Mouse (Mus musculus): ENCODE data around the gene Ank2. TPM values are rescaled to one million over a fixed set of nuclear protein-coding genes. Genes with fewer than 3 reads are reported as not detected.
"Not testable (repeated sequence)": the region's sequence is repeated elsewhere in the genome, so short reads cannot be mapped to it uniquely, and the experiment has no call there.

Gene Ank2
- polyA plus RNA-seq, 1 experiment from 2014 or later: 40.4 TPM

- Histone ChIP-seq H3K36me3 (no peaks in the 10 kb centered on the region), H3K4me1 (peaks cover 12% of the 10 kb centered on the region), H3K27me3 (ENCODE audit: low read depth, poor library complexity, severe bottlenecking) (no peaks in the 10 kb centered on the region), H3K4me3 (no peak overlapping the region), H3K9me3 (replicated peaks) (no peaks in the 10 kb centered on the region), H3K27ac (replicated peaks) (no peak overlapping the region)
- no peak for DNase-seq (ENCODE audit: low spot score)
- 79% methylated on average over 8 of the region's 8 CpGs for whole genome bisulfite sequencing
Observed at GRCm38 (mm10) chr3:127361846-127362245, 137.3 kb downstream of the Ank2 start.

- Histone ChIP-seq H3K27me3 (ENCODE audit: low read depth, poor library complexity, severe bottlenecking) (no peaks in the 10 kb centered on the region), H3K9me3 (replicated peaks) (no peaks in the 10 kb centered on the region), H3K4me3 (no peak overlapping the region), H3K36me3 (no peaks in the 10 kb centered on the region), H3K4me1 (peaks cover 12% of the 10 kb centered on the region), H3K27ac (replicated peaks) (no peak overlapping the region)
- DNase-seq (ENCODE audit: low spot score): no peak
- 35% methylated on average over 5 of the region's 5 CpGs for WGBS
Observed at GRCm38 (mm10) chr3:127361384-127361783, 137.8 kb downstream of the Ank2 start.

GRCm38 (mm10) chr3:127355252-127355651 is 143.9 kb downstream of the Ank2 start:
- 59% methylated on average over 5 of the region's 5 CpGs for WGBS
- no peaks in the 10 kb centered on the region for H3K36me3 ChIP-seq
- no peak for DNase-seq (ENCODE audit: low spot score)
- no peak overlapping the region for H3K27ac ChIP-seq (replicated peaks)
- no peaks in the 10 kb centered on the region; the same call in 1 of the 2 replicates for H3K9me3 ChIP-seq (replicated peaks)
- H3K4me3 ChIP-seq: no peak overlapping the region
- H3K27me3 ChIP-seq (ENCODE audit: low read depth, poor library complexity, severe bottlenecking): no peaks in the 10 kb centered on the region
- H3K4me1 ChIP-seq: peaks cover 13% of the 10 kb centered on the region

GRCm38 (mm10) chr3:127350602-127351362 is 148.4 kb downstream of the Ank2 start:
- DNase-seq (ENCODE audit: low spot score): no peak
- no peak overlapping the region for H3K4me3 ChIP-seq
- 88% methylated on average over 9 of the region's 9 CpGs for WGBS
- H3K36me3 ChIP-seq: no peaks in the 10 kb centered on the region
- H3K4me1 ChIP-seq: peaks cover 12% of the 10 kb centered on the region
- H3K27me3 ChIP-seq (ENCODE audit: low read depth, poor library complexity, severe bottlenecking): no peaks in the 10 kb centered on the region
- H3K27ac ChIP-seq (replicated peaks): no peak overlapping the region
- H3K9me3 ChIP-seq (replicated peaks): peaks cover 7% of the 10 kb centered on the region; the same call in 1 of the 2 replicates

GRCm38 (mm10) chr3:127348926-127349325 is 150.2 kb downstream of the Ank2 start:
- H3K36me3 ChIP-seq: no peaks in the 10 kb centered on the region
- no peak overlapping the region for H3K4me3 ChIP-seq
- DNase-seq (ENCODE audit: low spot score): no peak
- 86% methylated on average over 7 of the region's 7 CpGs for WGBS
- H3K4me1 ChIP-seq: 0 out of 2 replicates have a peak, but pooled peaks cover 3% of the 10 kb centered on the region
- H3K27ac ChIP-seq (replicated peaks): no peak overlapping the region
- H3K27me3 ChIP-seq (ENCODE audit: low read depth, poor library complexity, severe bottlenecking): no peaks in the 10 kb centered on the region
- 0 out of 2 replicates have a peak, but pooled peaks cover 7% of the 10 kb centered on the region for H3K9me3 ChIP-seq (replicated peaks)

GRCm38 (mm10) chr3:127345860-127346459 is 153.2 kb downstream of the Ank2 start:
- Histone ChIP-seq H3K4me3 (no peak overlapping the region), H3K27me3 (ENCODE audit: low read depth, poor library complexity, severe bottlenecking) (no peaks in the 10 kb centered on the region), H3K9me3 (replicated peaks) (0 out of 2 replicates have a peak, but pooled peaks cover 7% of the 10 kb centered on the region), H3K36me3 (no peaks in the 10 kb centered on the region), H3K4me1 (0 out of 2 replicates have a peak, but pooled peaks cover 3% of the 10 kb centered on the region), H3K27ac (replicated peaks) (no peak overlapping the region)
- no peak for DNase-seq (ENCODE audit: low spot score)
- WGBS: 75% methylated on average over 8 of the region's 8 CpGs

- no peak overlapping the region for H3K4me3 ChIP-seq
- no peaks in the 10 kb centered on the region for H3K27me3 ChIP-seq (ENCODE audit: low read depth, poor library complexity, severe bottlenecking)
- H3K36me3 ChIP-seq: no peaks in the 10 kb centered on the region
- no peak for DNase-seq (ENCODE audit: low spot score)
- WGBS: 92% methylated on average over 2 of the region's 2 CpGs
- no peaks in the 10 kb centered on the region for H3K9me3 ChIP-seq (replicated peaks)
- 0 out of 2 replicates have a peak, but pooled peaks cover 3% of the 10 kb centered on the region for H3K4me1 ChIP-seq
- no peak overlapping the region for H3K27ac ChIP-seq (replicated peaks)
Observed at GRCm38 (mm10) chr3:127341300-127341699, 157.8 kb downstream of the Ank2 start.

- H3K9me3 ChIP-seq (replicated peaks): no peaks in the 10 kb centered on the region
- DNase-seq (ENCODE audit: low spot score): no peak
- no peaks in the 10 kb centered on the region for H3K27me3 ChIP-seq (ENCODE audit: low read depth, poor library complexity, severe bottlenecking)
- H3K27ac ChIP-seq (replicated peaks): no peak overlapping the region
- no peaks in the 10 kb centered on the region for H3K36me3 ChIP-seq
- H3K4me3 ChIP-seq: no peak overlapping the region
- no peaks in the 10 kb centered on the region for H3K4me1 ChIP-seq
- WGBS: 93% methylated on average over 6 of the region's 6 CpGs
Observed at GRCm38 (mm10) chr3:127334876-127335275, 164.3 kb downstream of the Ank2 start.

- Histone ChIP-seq H3K4me1 (no peaks in the 10 kb centered on the region), H3K9me3 (replicated peaks) (no peaks in the 10 kb centered on the region), H3K27me3 (ENCODE audit: low read depth, poor library complexity, severe bottlenecking) (no peaks in the 10 kb centered on the region), H3K27ac (replicated peaks) (no peak overlapping the region), H3K36me3 (no peaks in the 10 kb centered on the region), H3K4me3 (no peak overlapping the region)
- no peak for DNase-seq (ENCODE audit: low spot score)
- WGBS: 90% methylated on average over 6 of the region's 6 CpGs
Observed at GRCm38 (mm10) chr3:127331562-127331961, 167.6 kb downstream of the Ank2 start.

- Histone ChIP-seq H3K27ac (replicated peaks) (no peak overlapping the region), H3K27me3 (ENCODE audit: low read depth, poor library complexity, severe bottlenecking) (no peaks in the 10 kb centered on the region), H3K9me3 (replicated peaks) (no peaks in the 10 kb centered on the region), H3K4me1 (no peaks in the 10 kb centered on the region), H3K36me3 (no peaks in the 10 kb centered on the region), H3K4me3 (no peak overlapping the region)
- 87% methylated on average over 8 of the region's 8 CpGs for WGBS
- no peak for DNase-seq (ENCODE audit: low spot score)
Observed at GRCm38 (mm10) chr3:127326355-127326754, 172.8 kb downstream of the Ank2 start.

- no peak for DNase-seq (ENCODE audit: low spot score)
- H3K9me3 ChIP-seq (replicated peaks): no peaks in the 10 kb centered on the region
- no peaks in the 10 kb centered on the region for H3K36me3 ChIP-seq
- H3K27me3 ChIP-seq (ENCODE audit: low read depth, poor library complexity, severe bottlenecking): no peaks in the 10 kb centered on the region
- no peak overlapping the region for H3K4me3 ChIP-seq
- H3K4me1 ChIP-seq: no peaks in the 10 kb centered on the region
- no peak overlapping the region for H3K27ac ChIP-seq (replicated peaks)
Observed at GRCm38 (mm10) chr3:127322870-127323269, 176.3 kb downstream of the Ank2 start.

GRCm38 (mm10) chr3:127321645-127322044 is 177.5 kb downstream of the Ank2 start:
- Histone ChIP-seq H3K9me3 (replicated peaks) (no peaks in the 10 kb centered on the region), H3K36me3 (no peaks in the 10 kb centered on the region), H3K4me3 (no peak overlapping the region), H3K27me3 (ENCODE audit: low read depth, poor library complexity, severe bottlenecking) (no peaks in the 10 kb centered on the region), H3K27ac (replicated peaks) (no peak overlapping the region), H3K4me1 (no peaks in the 10 kb centered on the region)
- no peak for DNase-seq (ENCODE audit: low spot score)
- 81% methylated on average over 5 of the region's 5 CpGs for WGBS

GRCm38 (mm10) chr3:127321031-127321430 is 178.1 kb downstream of the Ank2 start:
- not testable (repeated sequence) for H3K4me1 ChIP-seq; H3K4me3 ChIP-seq; DNase-seq (ENCODE audit: low spot score); H3K27ac ChIP-seq (replicated peaks); H3K9me3 ChIP-seq (replicated peaks); H3K27me3 ChIP-seq (ENCODE audit: low read depth, poor library complexity, severe bottlenecking); H3K36me3 ChIP-seq
- 89% methylated on average over 5 of the region's 5 CpGs for WGBS

All from midbrain, embryonic 10.5 days (tissue).